Mouse (Mus musculus) small intestine, adult 2 months (tissue): ENCODE results near the gene Dpp6.

Experiments
- CTCF ChIP-seq: fragments of 200-500 bp; IDR thresholded peaks from 2 replicates; pipeline ENCODE4 v1.5.1; 2012; ENCODE audit warnings: low read depth, mild to moderate bottlenecking, control low read depth, inconsistent platforms, low read length, moderate library complexity, mixed read lengths; ENCODE audit not compliant: insufficient replicate concordance, insufficient read length; ENCODE audit errors: extremely low read depth
- POLR2A ChIP-seq: fragments of 200-500 bp; IDR thresholded peaks from 2 replicates; pipeline ENCODE4 v1.6.1; 2012; ENCODE audit warnings: low read depth, mild to moderate bottlenecking, control low read depth, inconsistent platforms, low read length, moderate library complexity

DNA sequence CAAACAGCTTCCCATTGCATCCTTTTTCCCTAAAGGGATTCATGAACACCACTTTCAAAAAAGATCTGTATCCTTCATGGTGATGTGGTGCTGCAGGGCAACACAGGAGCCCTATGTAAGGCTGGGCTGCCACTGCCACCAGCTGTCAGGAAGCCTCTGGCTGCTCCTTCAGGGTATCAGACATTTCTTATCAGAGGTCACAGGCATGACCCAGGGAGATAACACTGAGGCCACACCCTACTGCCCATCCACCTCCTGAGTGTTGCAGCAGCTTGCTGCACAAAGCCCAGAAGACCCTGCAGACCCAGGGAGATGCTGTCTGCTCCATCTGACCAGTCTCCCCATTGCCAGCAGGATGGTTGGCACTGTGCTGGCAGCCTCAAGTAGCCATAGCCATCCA lies 841.6 kb downstream of the Dpp6 start:
- no peak for TF ChIP-seq CTCF
- TF ChIP-seq POLR2A, result no peak
